In the genomic region with DNA sequence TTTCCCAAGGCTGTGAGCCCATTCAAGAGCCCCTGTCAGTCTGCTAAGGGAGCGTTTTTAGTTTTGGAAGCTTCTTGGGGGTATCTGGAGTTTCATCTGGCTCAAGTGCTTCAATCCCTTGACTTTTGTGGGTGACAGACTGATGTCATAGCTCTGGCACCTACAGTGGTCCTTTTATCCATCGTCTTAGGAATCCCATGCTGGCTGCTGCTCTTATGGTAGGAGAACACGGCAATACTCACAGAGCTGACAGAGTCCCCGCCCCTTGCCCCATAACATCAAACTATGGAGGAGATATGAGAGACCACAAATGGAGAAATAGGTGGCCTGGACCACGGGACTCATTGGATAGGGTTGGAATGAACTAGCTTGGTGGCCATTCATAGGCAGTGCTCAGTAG, we compare ENCODE assay signal across 28 mouse cellular contexts.
"Had no signal": no experiment of that assay in that cellular context is flagged by ENCODE, and none has a peak within 500 bp of the region (broad histone marks: within the 10 kb centered on the region; RNA-seq: fewer than 3 reads in every experiment).

No protein-coding gene starts in this region.

- H3K27ac ChIP-seq: heart, embryonic 13.5 days; heart, embryonic 15.5 days; hindbrain, embryonic 10.5 days; hindbrain, embryonic 12.5 days; hindbrain, embryonic 14.5 days; hindbrain, embryonic 15.5 days; hindbrain, postnatal 0 days; intestine, embryonic 15.5 days; kidney, embryonic 15.5 days; kidney, postnatal 0 days; left cerebral cortex, adult 2 months had no signal

- H3K4me3 ChIP-seq: heart, embryonic 12.5 days; heart, embryonic 13.5 days; heart, embryonic 15.5 days; hindbrain, embryonic 10.5 days; hindbrain, embryonic 12.5 days; hindbrain, embryonic 13.5 days; hindbrain, embryonic 15.5 days; intestine, embryonic 15.5 days; kidney, embryonic 15.5 days; left cerebral cortex, adult 2 months had no signal

- DNase-seq: heart, postnatal 10 days; heart, postnatal 14 days; heart, postnatal 36 days; heart, postnatal 4 days; kidney, adult 11 months; kidney, adult 18-20 months; kidney, adult 2 months; kidney, adult 8-10 months; kidney, adult 9 months; kidney, postnatal 10 days; kidney, postnatal 14 days; kidney, postnatal 36 days; kidney, postnatal 4 days; layer of hippocampus, adult 9-11 months; layer of hippocampus, postnatal 36 days had no signal
